Mouse (Mus musculus): ENCODE results near the gene Exosc9. TPM values are rescaled to one million over a fixed set of nuclear protein-coding genes. Genes with fewer than 3 reads are reported as not detected.
A peak's percentile ranks its signal among the peaks of the same experiment; 100 is the strongest.

Gene Exosc9
- polyA plus RNA-seq (2015; fragmentation: Nextera tagmentation; extraction: Ambion mirVana), result 31.0 and 32.7 TPM in 2 replicates

DNA sequence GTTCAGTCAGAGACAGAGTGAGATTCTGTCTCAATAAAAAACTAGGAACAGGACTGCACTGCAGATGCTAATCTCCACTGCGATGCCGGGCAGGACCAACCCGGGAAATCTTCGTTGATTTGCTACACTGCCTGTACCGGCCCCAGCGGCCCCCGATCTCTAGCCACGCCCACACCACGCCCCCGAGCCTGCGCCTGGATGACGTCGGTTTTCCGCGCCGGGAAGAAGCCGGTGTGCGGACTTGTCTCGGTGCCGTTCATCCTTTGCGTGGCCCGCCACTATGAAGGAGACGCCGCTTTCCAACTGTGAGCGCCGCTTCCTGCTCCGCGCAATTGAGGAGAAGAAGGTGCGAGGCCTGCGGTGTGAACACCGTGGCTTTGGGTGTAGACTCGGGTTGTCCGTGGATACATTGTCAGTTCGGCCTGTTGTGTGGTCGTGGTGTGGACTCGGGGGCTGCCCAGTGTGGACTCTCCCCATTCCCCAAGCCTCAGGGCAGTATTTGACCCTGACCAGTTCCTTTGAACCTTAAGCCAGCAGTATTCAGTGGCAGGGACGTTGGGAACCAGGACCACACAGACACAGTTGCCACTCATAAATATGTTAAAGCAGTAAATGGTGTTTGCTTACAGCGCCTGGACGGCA, at the start of gene Exosc9:
Gene Exosc9 (plus strand): TSS at position 201 of the 642 bp plus-strand sequence.
- TF ChIP-seq CTCF (IDR thresholded peaks at IDR 0.05) (no peak), EP300 (IDR thresholded peaks at IDR 0.05) (no peak)
- H3K9ac ChIP-seq (replicated peaks; ENCODE audit: low read depth), result peak within 1 kb of the TSS; percentile 62
- DNase-seq (ENCODE audit: low spot score), result peak; percentile 90
- peak within 1 kb of the TSS; percentile 80 for H3K4me2 ChIP-seq (replicated peaks; ENCODE audit: low read depth, low read length)
- H3K4me3 ChIP-seq (ENCODE audit: low read depth, low read length), result peak within 1 kb of the TSS; percentile 86
- H3K36me3 ChIP-seq (ENCODE audit: insufficient read depth, low read length), result peaks cover 10% of the 10 kb centered on the region; the same call in 1 of the 2 replicates
- H3K27ac ChIP-seq (ENCODE audit: low read length), result peak within 1 kb of the TSS; percentile 47
- peak; percentile 94 for ATAC-seq
- WGBS, result under 1% methylated on average over 39 of the region's 39 CpGs
- H3K9me3 ChIP-seq (ENCODE audit: low read length), result no peaks in the 10 kb centered on the region
- no peaks in the 10 kb centered on the region for H3K27me3 ChIP-seq (replicated peaks; ENCODE audit: insufficient read depth, low read length)
- 0 out of 2 replicates have a peak, but pooled peaks cover 6% of the 10 kb centered on the region for H3K4me1 ChIP-seq (ENCODE audit: insufficient read depth, low read depth, low read length)

DNA sequence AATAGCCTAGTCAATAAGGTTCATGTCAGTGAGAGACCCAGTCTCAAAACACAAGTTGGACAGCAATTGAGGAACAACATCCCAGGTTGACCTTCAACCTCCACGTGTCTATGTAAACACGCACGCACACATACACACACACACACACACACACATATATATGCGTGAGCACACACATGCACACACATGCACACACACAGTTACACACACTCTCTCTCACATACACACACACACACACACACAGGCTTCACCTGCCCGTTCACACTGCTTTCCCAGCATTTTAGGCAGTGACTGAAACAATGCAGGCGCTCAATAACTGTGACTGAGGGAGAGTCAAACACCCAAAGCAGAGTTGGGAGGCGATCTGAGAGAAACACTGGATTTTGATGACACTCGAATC, 47.1 kb upstream of the Exosc9 start:
- DNase-seq (ENCODE audit: low spot score) (no peak), ATAC-seq (no peak)
- Histone ChIP-seq H3K9me3 (ENCODE audit: low read length) (no peaks in the 10 kb centered on the region), H3K9ac (replicated peaks; ENCODE audit: low read depth) (no peak overlapping the region), H3K4me2 (replicated peaks; ENCODE audit: low read depth, low read length) (no peak overlapping the region), H3K4me3 (ENCODE audit: low read depth, low read length) (no peak overlapping the region), H3K4me1 (ENCODE audit: insufficient read depth, low read depth, low read length) (no peaks in the 10 kb centered on the region), H3K27ac (ENCODE audit: low read length) (no peak overlapping the region), H3K27me3 (replicated peaks; ENCODE audit: insufficient read depth, low read length) (no peaks in the 10 kb centered on the region), H3K36me3 (ENCODE audit: insufficient read depth, low read length) (no peaks in the 10 kb centered on the region)
- TF ChIP-seq EP300 (IDR thresholded peaks at IDR 0.05) (no peak), CTCF (IDR thresholded peaks at IDR 0.05) (no peak)
- WGBS, result 76% methylated on average over 8 of the region's 8 CpGs

DNA sequence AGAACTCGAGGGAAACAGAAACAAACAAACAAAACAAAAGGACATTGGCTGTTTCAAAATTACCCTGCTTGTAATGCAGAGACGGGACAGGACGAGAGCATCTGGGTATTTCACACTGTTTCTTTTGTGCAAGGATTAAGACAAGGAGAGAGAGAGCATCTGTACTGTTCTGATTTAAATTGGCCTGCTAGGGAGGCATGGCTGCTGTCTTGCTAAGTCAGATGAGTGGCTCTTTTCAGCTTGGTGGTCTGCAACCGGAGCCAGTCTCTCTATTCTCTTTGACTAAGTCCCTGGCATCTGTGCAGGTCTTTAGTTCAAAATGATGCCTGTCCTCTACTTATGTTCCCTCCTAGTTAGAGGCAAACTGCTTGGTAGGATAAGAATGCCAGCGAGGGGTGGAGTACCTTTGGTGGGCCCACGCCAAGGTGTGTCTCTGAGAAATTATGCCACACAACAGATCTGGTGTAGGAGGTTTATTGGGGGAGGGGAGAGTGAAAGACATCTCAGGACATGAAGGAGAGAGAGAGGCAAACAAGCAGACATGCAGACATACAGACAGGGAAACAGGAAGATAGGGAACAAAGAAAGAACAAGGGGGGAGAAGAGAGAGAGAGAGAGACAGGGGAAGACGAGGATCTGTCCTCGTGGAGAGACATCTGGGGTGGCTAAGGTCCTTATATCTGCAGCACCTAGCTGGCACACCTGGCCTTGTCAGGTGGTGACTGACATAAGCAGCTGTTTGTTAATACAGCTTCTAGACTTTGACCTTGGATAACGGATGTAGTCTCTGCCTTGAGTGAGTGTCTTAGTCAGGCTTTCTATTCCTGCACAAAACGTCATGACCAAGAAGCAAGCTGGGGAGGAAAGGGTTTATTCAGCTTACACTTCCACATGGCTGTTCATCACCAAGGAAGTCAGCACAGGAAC, 46.3 kb upstream of the Exosc9 start:
- H3K27me3 ChIP-seq (replicated peaks; ENCODE audit: insufficient read depth, low read length), result no peaks in the 10 kb centered on the region
- no peak overlapping the region for H3K9ac ChIP-seq (replicated peaks; ENCODE audit: low read depth)
- H3K27ac ChIP-seq (ENCODE audit: low read length), result no peak overlapping the region
- no peak overlapping the region for H3K4me3 ChIP-seq (ENCODE audit: low read depth, low read length)
- WGBS, result 62% methylated on average over 10 of the region's 10 CpGs
- no peaks in the 10 kb centered on the region for H3K4me1 ChIP-seq (ENCODE audit: insufficient read depth, low read depth, low read length)
- H3K4me2 ChIP-seq (replicated peaks; ENCODE audit: low read depth, low read length), result no peak overlapping the region
- no peaks in the 10 kb centered on the region for H3K9me3 ChIP-seq (ENCODE audit: low read length)
- H3K36me3 ChIP-seq (ENCODE audit: insufficient read depth, low read length), result no peaks in the 10 kb centered on the region
- ATAC-seq, result no peak
- TF ChIP-seq EP300 (IDR thresholded peaks at IDR 0.05), result no peak
- no peak for TF ChIP-seq CTCF (IDR thresholded peaks at IDR 0.05)
- DNase-seq (ENCODE audit: low spot score), result no peak

DNA sequence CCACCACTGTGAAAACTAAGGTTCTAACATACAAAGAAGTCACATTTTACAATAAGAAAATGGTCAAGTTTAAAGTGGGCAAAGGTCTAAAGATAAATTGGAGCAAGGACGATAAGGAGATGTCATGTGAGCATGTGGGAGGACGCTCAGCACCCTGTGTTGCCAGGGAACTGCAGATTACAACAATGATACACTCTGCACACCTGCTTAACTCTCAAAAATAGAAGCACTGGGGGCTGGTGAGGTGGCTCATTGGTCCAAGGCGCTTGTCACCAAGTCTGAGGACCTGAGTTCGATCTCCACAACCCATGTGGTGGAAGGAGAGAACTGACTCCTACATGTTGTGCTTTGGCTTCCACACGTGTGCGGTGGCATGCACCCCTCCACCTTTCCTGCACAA, 40.9 kb upstream of the Exosc9 start:
- 83% methylated on average over 6 of the region's 6 CpGs for WGBS
- no peak overlapping the region for H3K9ac ChIP-seq (replicated peaks; ENCODE audit: low read depth)
- H3K27me3 ChIP-seq (replicated peaks; ENCODE audit: insufficient read depth, low read length), result no peaks in the 10 kb centered on the region
- no peaks in the 10 kb centered on the region for H3K36me3 ChIP-seq (ENCODE audit: insufficient read depth, low read length)
- H3K9me3 ChIP-seq (ENCODE audit: low read length), result no peaks in the 10 kb centered on the region
- no peaks in the 10 kb centered on the region for H3K4me1 ChIP-seq (ENCODE audit: insufficient read depth, low read depth, low read length)
- H3K27ac ChIP-seq (ENCODE audit: low read length), result no peak overlapping the region
- ATAC-seq, result no peak
- no peak for DNase-seq (ENCODE audit: low spot score)
- H3K4me3 ChIP-seq (ENCODE audit: low read depth, low read length), result no peak overlapping the region
- no peak overlapping the region for H3K4me2 ChIP-seq (replicated peaks; ENCODE audit: low read depth, low read length)
- TF ChIP-seq CTCF (IDR thresholded peaks at IDR 0.05), result no peak
- TF ChIP-seq EP300 (IDR thresholded peaks at IDR 0.05), result no peak

DNA sequence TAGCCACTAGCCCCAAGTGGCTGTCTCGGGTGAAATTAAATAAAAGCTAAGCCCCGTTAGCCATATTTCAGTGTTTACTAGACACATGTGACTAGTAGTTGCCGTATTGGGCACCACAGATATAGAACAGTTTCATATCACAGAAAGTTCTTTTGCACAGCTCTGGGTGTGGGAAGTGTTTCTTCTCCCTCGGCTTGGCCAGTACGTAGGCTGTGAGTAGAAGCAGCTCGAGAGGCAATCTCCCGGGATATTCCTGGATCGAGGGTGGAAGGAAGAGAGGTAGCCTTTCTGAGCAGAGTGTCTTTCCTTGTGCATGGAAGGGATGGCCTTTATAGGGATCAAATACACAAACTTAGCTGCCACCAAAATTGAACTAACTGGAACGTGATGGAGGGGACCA, 36.2 kb upstream of the Exosc9 start:
- no peaks in the 10 kb centered on the region for H3K36me3 ChIP-seq (ENCODE audit: insufficient read depth, low read length)
- no peak for ATAC-seq
- no peak for DNase-seq (ENCODE audit: low spot score)
- H3K9me3 ChIP-seq (ENCODE audit: low read length), result no peaks in the 10 kb centered on the region
- peaks cover 11% of the 10 kb centered on the region; the same call in 1 of the 2 replicates for H3K27me3 ChIP-seq (replicated peaks; ENCODE audit: insufficient read depth, low read length)
- no peak overlapping the region for H3K4me3 ChIP-seq (ENCODE audit: low read depth, low read length)
- no peak overlapping the region for H3K9ac ChIP-seq (replicated peaks; ENCODE audit: low read depth)
- WGBS, result 82% methylated on average over 9 of the region's 9 CpGs
- no peak overlapping the region for H3K4me2 ChIP-seq (replicated peaks; ENCODE audit: low read depth, low read length)
- H3K27ac ChIP-seq (ENCODE audit: low read length), result no peak overlapping the region
- H3K4me1 ChIP-seq (ENCODE audit: insufficient read depth, low read depth, low read length), result peaks cover 3% of the 10 kb centered on the region; the same call in 1 of the 2 replicates
- TF ChIP-seq EP300 (IDR thresholded peaks at IDR 0.05), result no peak
- no peak for TF ChIP-seq CTCF (IDR thresholded peaks at IDR 0.05)

Measured in lung, postnatal 0 days (tissue).